Mouse (Mus musculus) liver, embryonic 16.5 days (tissue): Measurements from ENCODE around the gene Fam170b. TPM values are rescaled to one million over a fixed set of nuclear protein-coding genes. Genes with fewer than 3 reads are reported as not detected.

ENCODE experiments used
- ATAC-seq: fragments of 200-750 bp; cut with Nextera tagmentation; 2 replicates; pipeline ENCODE4 v1.8.0; 2017; ENCODE audit warnings: low read depth, mild to moderate bottlenecking, moderate number of reproducible peaks, moderate library complexity
- H3K27ac ChIP-seq: fragments of 300-500 bp; sonication (generic); 2 replicates; pipeline ENCODE4 v1.5.1; 2014; ENCODE audit warnings: mild to moderate bottlenecking, low read length
- H3K27me3 ChIP-seq: fragments of 300-500 bp; sonication (generic); 2 replicates; pipeline ENCODE4 v1.6.1; 2014; ENCODE audit warnings: low read depth, low read length, mixed read lengths; ENCODE audit not compliant: control insufficient read depth, insufficient read depth
- H3K36me3 ChIP-seq: fragments of 300-500 bp; sonication (generic); 2 replicates; pipeline ENCODE4 v1.6.1; 2014; ENCODE audit warnings: mild to moderate bottlenecking; ENCODE audit not compliant: control insufficient read depth, insufficient read depth
- H3K4me1 ChIP-seq: fragments of 300-500 bp; sonication (generic); 2 replicates; pipeline ENCODE4 v1.6.1; 2014; ENCODE audit warnings: low read depth, low read length, mixed read lengths; ENCODE audit not compliant: control insufficient read depth
- H3K4me2 ChIP-seq: fragments of 300-500 bp; sonication (generic); 2 replicates; pipeline ENCODE4 v1.6.1; 2014; ENCODE audit warnings: low read depth, low read length, mixed read lengths
- H3K4me3 ChIP-seq: fragments of 300-500 bp; sonication (generic); 2 replicates; pipeline ENCODE4 v1.5.1; 2014; ENCODE audit warnings: low read depth, mild to moderate bottlenecking, low read length
- H3K9ac ChIP-seq: fragments of 300-500 bp; sonication (generic); 2 replicates; pipeline ENCODE4 v1.6.1; 2014; ENCODE audit warnings: low read depth, low read length
- H3K9me3 ChIP-seq: fragments of 300-500 bp; sonication (generic); replicated peaks from 2 replicates; pipeline ENCODE4 v1.6.1; 2016; ENCODE audit warnings: low read length; ENCODE audit not compliant: control insufficient read depth
- WGBS: fragments of 180-500 bp; shearing (Covaris S2); extraction: QIAGEN DNeasy Blood & Tissue Kit; methylation state at CpG from one replicate; pipeline ENCODE4 v1.1.7; 2014; ENCODE audit not compliant: insufficient replicate concordance; 5-methylcytosine and 5-hydroxymethylcytosine counted together
- polyA plus RNA-seq: library from polyadenylated mRNA; unstranded; fragments of >200 nt; fragmentation: Nextera tagmentation; extraction: Ambion mirVana; gene quantifications from 2 replicates; pipeline ENCODE4 v1.2.1, GENCODE M21; 2015

Fam170b gene
- polyA plus RNA-seq, 1 experiment from 2014 or later: 0.11 TPM

DNA sequence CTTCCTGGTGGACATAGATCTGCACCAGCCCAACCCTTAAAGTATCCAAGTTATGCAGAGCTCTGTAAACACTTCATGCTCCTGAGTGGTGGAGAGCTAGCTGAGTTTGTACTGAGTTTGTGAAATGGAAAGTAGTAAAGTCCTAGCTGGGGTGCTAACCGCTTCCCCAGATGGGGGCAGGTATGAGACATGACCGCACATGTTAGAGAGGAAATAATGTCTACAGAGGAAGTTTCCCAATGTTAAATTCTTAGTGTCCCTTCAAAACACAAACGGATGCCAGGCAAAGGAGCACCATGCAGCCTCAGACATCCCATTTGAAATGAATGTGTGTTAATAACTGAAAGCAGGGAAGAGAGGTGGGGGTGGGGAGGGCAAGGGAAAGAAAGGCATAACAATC lies 9.9 kb upstream of the Fam170b start:
- no peaks in the 10 kb centered on the region for H3K36me3 ChIP-seq
- H3K27ac ChIP-seq: no peak overlapping the region
- H3K9me3 ChIP-seq: no peaks in the 10 kb centered on the region
- no peak overlapping the region for H3K9ac ChIP-seq
- no peak for ATAC-seq
- WGBS: 43% methylated on average over 3 of the region's 3 CpGs
- peaks cover 3% of the 10 kb centered on the region for H3K4me1 ChIP-seq
- no peaks in the 10 kb centered on the region for H3K27me3 ChIP-seq
- H3K4me2 ChIP-seq: no peak overlapping the region
- no peak overlapping the region for H3K4me3 ChIP-seq

DNA sequence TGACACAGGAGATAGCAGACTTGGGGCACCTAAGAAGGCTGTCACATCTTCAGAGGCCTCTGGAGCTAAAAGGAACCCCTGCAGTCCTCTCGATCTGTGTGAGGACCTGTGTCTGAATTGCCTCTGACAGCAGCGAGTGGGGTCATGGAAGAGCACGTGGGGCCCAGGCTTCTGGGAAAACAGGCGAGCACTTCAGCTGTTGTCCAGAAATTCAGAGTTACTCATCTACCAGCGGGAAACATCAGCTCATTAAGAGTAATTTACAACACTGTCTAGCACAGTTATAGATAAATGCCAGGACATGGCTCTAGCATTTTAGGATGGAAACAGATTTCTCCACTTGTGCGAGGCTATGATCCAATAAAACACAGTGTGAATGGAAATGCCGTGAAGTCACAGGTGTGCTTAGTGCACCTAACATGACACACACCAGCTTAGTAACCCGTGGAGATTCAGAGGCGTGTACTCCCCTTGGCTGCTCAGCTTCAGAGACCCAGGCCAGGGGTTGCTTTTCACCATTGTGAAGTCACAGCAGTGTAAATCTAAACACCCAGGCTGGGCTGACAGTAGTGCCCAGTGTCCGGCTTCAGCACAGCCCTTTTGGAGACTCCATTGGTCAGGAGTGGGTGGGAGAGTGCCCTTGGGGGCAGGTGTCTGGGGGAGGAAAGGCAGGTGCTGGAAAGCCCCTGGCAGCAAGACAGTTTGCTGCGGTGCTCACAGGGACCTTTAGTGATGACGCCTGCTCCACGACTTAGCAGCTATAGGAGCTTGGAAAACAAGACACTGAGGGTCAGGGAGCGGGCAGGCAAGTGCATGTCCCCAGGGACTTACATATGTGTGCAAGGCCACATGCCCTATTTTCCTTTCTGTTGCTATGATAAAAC lies 9.3 kb upstream of the Fam170b start:
- no peak for ATAC-seq
- peaks cover 3% of the 10 kb centered on the region for H3K4me1 ChIP-seq
- no peak overlapping the region for H3K4me3 ChIP-seq
- no peak overlapping the region for H3K9ac ChIP-seq
- 57% methylated on average over 14 of the region's 14 CpGs for WGBS
- no peaks in the 10 kb centered on the region for H3K9me3 ChIP-seq
- H3K27ac ChIP-seq: no peak overlapping the region
- no peaks in the 10 kb centered on the region for H3K36me3 ChIP-seq
- no peaks in the 10 kb centered on the region for H3K27me3 ChIP-seq
- H3K4me2 ChIP-seq: no peak overlapping the region

- H3K27me3 ChIP-seq: no peaks in the 10 kb centered on the region
- H3K4me1 ChIP-seq: peaks cover 3% of the 10 kb centered on the region
- no peaks in the 10 kb centered on the region for H3K36me3 ChIP-seq
- H3K27ac ChIP-seq: no peak overlapping the region
- ATAC-seq: 0 out of 2 replicates have a peak, but pooled peaks have one; percentile 30
- H3K4me2 ChIP-seq: no peak overlapping the region
- WGBS: 16% methylated on average over 11 of the region's 11 CpGs
- H3K9me3 ChIP-seq: no peaks in the 10 kb centered on the region
- H3K9ac ChIP-seq: no peak overlapping the region
- H3K4me3 ChIP-seq: no peak overlapping the region
Observed at GRCm38 (mm10) chr14:32825426-32826032, 8.2 kb upstream of the Fam170b start.

GRCm38 (mm10) chr14:32827165-32827564 lies 6.6 kb upstream of the Fam170b start:
- Histone ChIP-seq H3K36me3 (no peaks in the 10 kb centered on the region), H3K27ac (no peak overlapping the region), H3K9me3 (no peaks in the 10 kb centered on the region), H3K9ac (no peak overlapping the region), H3K27me3 (no peaks in the 10 kb centered on the region), H3K4me1 (peaks cover 3% of the 10 kb centered on the region), H3K4me2 (no peak overlapping the region), H3K4me3 (no peak overlapping the region)
- ATAC-seq: no peak
- WGBS: 51% methylated on average over 4 of the region's 4 CpGs

- Histone ChIP-seq H3K4me1 (peaks cover 3% of the 10 kb centered on the region), H3K4me2 (no peak overlapping the region), H3K36me3 (no peaks in the 10 kb centered on the region), H3K4me3 (no peak overlapping the region), H3K27me3 (no peaks in the 10 kb centered on the region), H3K9ac (no peak overlapping the region), H3K9me3 (no peaks in the 10 kb centered on the region), H3K27ac (no peak overlapping the region)
- no peak for ATAC-seq
- 29% methylated on average over 6 of the region's 6 CpGs for WGBS
Observed at GRCm38 (mm10) chr14:32827994-32828650, 5.6 kb upstream of the Fam170b start.

DNA sequence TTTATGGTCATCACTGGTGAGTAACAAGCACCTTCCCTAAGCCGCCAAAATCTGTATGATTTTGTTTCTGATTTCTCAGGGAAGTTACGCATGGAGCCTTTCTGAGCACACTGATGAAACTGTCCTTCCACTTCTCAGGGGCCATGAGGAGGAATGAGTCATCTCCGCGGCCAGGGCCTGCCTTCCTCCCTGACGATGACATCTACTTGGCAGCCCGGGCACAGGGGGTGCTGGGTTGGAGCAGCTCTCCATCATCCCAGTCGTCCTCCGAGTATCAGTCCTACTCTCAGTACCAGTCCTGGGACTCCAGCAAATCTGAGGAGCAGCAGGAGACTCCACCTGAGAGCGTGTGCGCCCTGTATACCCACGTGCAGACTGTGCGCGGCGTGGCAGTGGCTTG lies 1.4 kb downstream of the Fam170b start:
- no peak overlapping the region for H3K4me2 ChIP-seq
- 66% methylated on average over 14 of the region's 14 CpGs for WGBS
- ATAC-seq: no peak

GRCm38 (mm10) chr14:32835596-32835995 lies 1.8 kb downstream of the Fam170b start:
- Histone ChIP-seq H3K9me3 (no peaks in the 10 kb centered on the region), H3K9ac (no peak overlapping the region), H3K4me1 (no peaks in the 10 kb centered on the region), H3K4me3 (no peak overlapping the region), H3K27me3 (no peaks in the 10 kb centered on the region), H3K27ac (no peak overlapping the region), H3K36me3 (no peaks in the 10 kb centered on the region), H3K4me2 (no peak overlapping the region)
- ATAC-seq: no peak
- WGBS: 67% methylated on average over 14 of the region's 14 CpGs

More for the DNA sequence above, 1.4 kb downstream of the Fam170b start:
- H3K4me1 ChIP-seq: no peaks in the 10 kb centered on the region
- no peaks in the 10 kb centered on the region for H3K27me3 ChIP-seq
- no peaks in the 10 kb centered on the region for H3K36me3 ChIP-seq
- no peak overlapping the region for H3K9ac ChIP-seq
- H3K4me3 ChIP-seq: no peak overlapping the region
- H3K27ac ChIP-seq: no peak overlapping the region
- H3K9me3 ChIP-seq: no peaks in the 10 kb centered on the region

- Histone ChIP-seq H3K27me3 (no peaks in the 10 kb centered on the region), H3K9ac (no peak overlapping the region)
- 77% methylated on average over 11 of the region's 11 CpGs for WGBS
Observed at GRCm38 (mm10) chr14:32836191-32836590, 2.4 kb downstream of the Fam170b start.

GRCm38 (mm10) chr14:32842052-32842451 lies 8.3 kb downstream of the Fam170b start:
- Histone ChIP-seq H3K36me3 (no peaks in the 10 kb centered on the region), H3K4me1 (no peaks in the 10 kb centered on the region)
- no peak for ATAC-seq

More at GRCm38 (mm10) chr14:32836191-32836590, 2.4 kb downstream of the Fam170b start:
- Histone ChIP-seq H3K4me3 (no peak overlapping the region), H3K4me1 (no peaks in the 10 kb centered on the region), H3K9me3 (no peaks in the 10 kb centered on the region), H3K36me3 (no peaks in the 10 kb centered on the region), H3K4me2 (no peak overlapping the region), H3K27ac (no peak overlapping the region)
- ATAC-seq: no peak

More at GRCm38 (mm10) chr14:32842052-32842451, 8.3 kb downstream of the Fam170b start:
- Histone ChIP-seq H3K4me3 (no peak overlapping the region), H3K9ac (no peak overlapping the region), H3K9me3 (no peaks in the 10 kb centered on the region), H3K27ac (no peak overlapping the region), H3K4me2 (no peak overlapping the region), H3K27me3 (no peaks in the 10 kb centered on the region)
